Mouse (Mus musculus): ENCODE results near the gene Samd14. TPM values are rescaled to one million over a fixed set of nuclear protein-coding genes. Genes with fewer than 3 reads are reported as not detected.
A peak's percentile ranks its signal among the peaks of the same experiment; 100 is the strongest.

Samd14 gene
- polyA plus RNA-seq, 1 experiment: 0.75 TPM

- TF ChIP-seq CTCF (IDR thresholded peaks at IDR 0.05; ENCODE audit: control insufficient read depth, insufficient read depth, insufficient replicate concordance, low read depth, low read length) (no peak), POLR2A (IDR thresholded peaks at IDR 0.05; ENCODE audit: control insufficient read depth, low read depth, low read length) (no peak)
- H3K27ac ChIP-seq (ENCODE audit: control insufficient read depth, insufficient read depth, low read depth, low read length): no peak overlapping the region
- H3K4me1 ChIP-seq (ENCODE audit: control insufficient read depth, insufficient read depth, low read length): peaks cover 7% of the 10 kb centered on the region
- no peaks in the 10 kb centered on the region for H3K27me3 ChIP-seq (ENCODE audit: control insufficient read depth, insufficient read depth, low read length)
- no peak overlapping the region for H3K4me3 ChIP-seq (ENCODE audit: control insufficient read depth, low read depth, low read length)
- no peaks in the 10 kb centered on the region for H3K36me3 ChIP-seq (ENCODE audit: control insufficient read depth, insufficient read depth, low read length)
These were observed 60.7 kb downstream of the Samd14 start for GRCm38 (mm10) chr11:95070140-95071107.

DNA sequence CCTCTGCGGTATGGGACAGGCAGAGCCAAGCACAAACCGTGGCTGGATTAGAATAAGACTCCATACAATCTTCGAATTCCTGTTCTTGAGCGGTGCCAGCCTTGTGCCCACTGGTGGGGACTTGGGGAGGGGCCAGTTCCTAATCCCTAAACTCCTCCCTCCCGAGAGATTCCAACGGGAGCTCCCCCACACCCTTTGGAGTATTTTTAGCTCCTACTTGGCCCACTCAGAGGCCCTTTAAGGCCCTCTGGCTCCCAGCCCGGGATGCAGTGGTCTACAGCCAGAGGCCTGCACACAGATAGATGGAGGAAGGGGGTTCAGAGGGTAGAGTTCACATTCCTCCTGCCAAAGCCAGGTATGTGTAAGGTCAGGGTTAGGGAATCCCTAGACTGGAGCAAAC is 61.6 kb downstream of the Samd14 start:
- no peak overlapping the region for H3K27ac ChIP-seq (ENCODE audit: control insufficient read depth, insufficient read depth, low read depth, low read length)
- H3K36me3 ChIP-seq (ENCODE audit: control insufficient read depth, insufficient read depth, low read length): no peaks in the 10 kb centered on the region
- H3K4me1 ChIP-seq (ENCODE audit: control insufficient read depth, insufficient read depth, low read length): peaks cover 11% of the 10 kb centered on the region
- H3K4me3 ChIP-seq (ENCODE audit: control insufficient read depth, low read depth, low read length): no peak overlapping the region
- H3K27me3 ChIP-seq (ENCODE audit: control insufficient read depth, insufficient read depth, low read length): no peaks in the 10 kb centered on the region
- TF ChIP-seq POLR2A (IDR thresholded peaks at IDR 0.05; ENCODE audit: control insufficient read depth, low read depth, low read length) (no peak), CTCF (IDR thresholded peaks at IDR 0.05; ENCODE audit: control insufficient read depth, insufficient read depth, insufficient replicate concordance, low read depth, low read length) (no peak)

DNA sequence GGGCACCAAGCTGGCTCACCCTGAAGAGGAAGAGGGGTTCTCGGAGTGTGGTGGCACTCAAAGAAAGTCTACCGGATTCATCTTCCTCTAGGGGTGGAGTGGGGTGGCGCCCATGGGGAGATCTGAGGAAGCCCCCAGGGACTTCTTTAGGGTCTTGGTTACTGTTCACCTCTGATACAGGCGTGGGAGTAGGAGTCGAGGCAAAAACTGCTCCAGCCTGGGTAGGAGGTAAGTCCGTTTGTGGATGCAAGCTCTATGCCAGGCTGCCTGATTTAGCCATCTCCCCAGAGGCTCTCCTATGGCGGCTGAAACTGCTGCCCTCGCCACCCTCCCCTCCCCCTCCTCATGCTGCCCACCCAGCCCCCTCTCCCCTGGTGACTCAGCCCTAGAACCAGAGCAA is 62.5 kb downstream of the Samd14 start:
- no peak overlapping the region for H3K4me3 ChIP-seq (ENCODE audit: control insufficient read depth, low read depth, low read length)
- H3K27ac ChIP-seq (ENCODE audit: control insufficient read depth, insufficient read depth, low read depth, low read length): no peak overlapping the region
- TF ChIP-seq CTCF (IDR thresholded peaks at IDR 0.05; ENCODE audit: control insufficient read depth, insufficient read depth, insufficient replicate concordance, low read depth, low read length) (no peak), POLR2A (IDR thresholded peaks at IDR 0.05; ENCODE audit: control insufficient read depth, low read depth, low read length) (no peak)
- no peaks in the 10 kb centered on the region for H3K36me3 ChIP-seq (ENCODE audit: control insufficient read depth, insufficient read depth, low read length)
- peaks cover 18% of the 10 kb centered on the region for H3K4me1 ChIP-seq (ENCODE audit: control insufficient read depth, insufficient read depth, low read length)
- H3K27me3 ChIP-seq (ENCODE audit: control insufficient read depth, insufficient read depth, low read length): peaks cover 3% of the 10 kb centered on the region; the same call in 1 of the 2 replicates

GRCm38 (mm10) chr11:95072804-95073203 is 63.1 kb downstream of the Samd14 start:
- no peaks in the 10 kb centered on the region for H3K36me3 ChIP-seq (ENCODE audit: control insufficient read depth, insufficient read depth, low read length)
- no peak for TF ChIP-seq POLR2A (IDR thresholded peaks at IDR 0.05; ENCODE audit: control insufficient read depth, low read depth, low read length)
- TF ChIP-seq CTCF (IDR thresholded peaks at IDR 0.05; ENCODE audit: control insufficient read depth, insufficient read depth, insufficient replicate concordance, low read depth, low read length): no peak
- H3K27ac ChIP-seq (ENCODE audit: control insufficient read depth, insufficient read depth, low read depth, low read length): no peak overlapping the region
- peaks cover 4% of the 10 kb centered on the region; the same call in 1 of the 2 replicates for H3K27me3 ChIP-seq (ENCODE audit: control insufficient read depth, insufficient read depth, low read length)
- peaks cover 20% of the 10 kb centered on the region for H3K4me1 ChIP-seq (ENCODE audit: control insufficient read depth, insufficient read depth, low read length)
- no peak overlapping the region for H3K4me3 ChIP-seq (ENCODE audit: control insufficient read depth, low read depth, low read length)

DNA sequence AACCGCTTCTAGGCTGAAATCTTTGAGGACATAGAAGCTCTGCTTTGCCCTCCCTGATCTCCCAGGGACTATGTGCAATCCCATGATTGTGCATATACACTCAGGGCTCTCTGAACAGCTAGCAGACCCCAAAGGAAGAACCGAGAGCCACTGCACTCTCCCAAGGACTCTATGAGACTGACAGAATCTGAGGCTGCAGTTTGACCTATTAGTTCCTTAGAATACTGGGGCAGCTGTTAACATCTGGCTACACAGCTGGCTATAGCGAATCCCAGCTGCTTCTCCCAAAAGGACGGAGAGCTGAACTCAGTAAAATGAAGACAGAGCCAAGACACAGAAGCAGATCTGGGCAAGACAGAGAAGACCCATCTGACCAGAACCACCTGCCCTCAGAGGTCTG is 64.2 kb downstream of the Samd14 start:
- peaks cover 20% of the 10 kb centered on the region for H3K4me1 ChIP-seq (ENCODE audit: control insufficient read depth, insufficient read depth, low read length)
- peaks cover 4% of the 10 kb centered on the region; the same call in 1 of the 2 replicates for H3K27me3 ChIP-seq (ENCODE audit: control insufficient read depth, insufficient read depth, low read length)
- TF ChIP-seq POLR2A (IDR thresholded peaks at IDR 0.05; ENCODE audit: control insufficient read depth, low read depth, low read length) (no peak), CTCF (IDR thresholded peaks at IDR 0.05; ENCODE audit: control insufficient read depth, insufficient read depth, insufficient replicate concordance, low read depth, low read length) (no peak)

DNA sequence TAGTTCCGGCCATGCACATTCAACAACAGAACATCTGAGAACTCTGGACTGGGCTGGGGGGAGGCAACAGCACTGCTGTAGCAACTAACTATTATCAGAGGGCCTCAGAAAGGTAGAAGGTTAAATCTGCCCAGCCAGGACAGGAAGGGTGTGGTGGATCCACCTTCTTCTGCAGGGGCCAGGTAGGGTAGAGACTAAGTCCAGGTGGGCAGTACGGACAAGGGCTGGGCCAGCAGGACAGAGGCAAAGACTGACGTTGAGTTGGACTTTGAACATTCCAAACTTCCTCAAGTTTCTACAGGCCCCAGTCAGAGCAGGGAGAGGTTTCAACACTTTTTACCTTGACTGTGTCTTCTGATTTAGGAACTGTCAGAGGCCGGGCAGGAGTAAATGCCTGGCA is 65.0 kb downstream of the Samd14 start:
- Histone ChIP-seq H3K36me3 (ENCODE audit: control insufficient read depth, insufficient read depth, low read length) (no peaks in the 10 kb centered on the region), H3K4me3 (ENCODE audit: control insufficient read depth, low read depth, low read length) (no peak overlapping the region), H3K27me3 (ENCODE audit: control insufficient read depth, insufficient read depth, low read length) (peaks cover 4% of the 10 kb centered on the region; the same call in 1 of the 2 replicates), H3K27ac (ENCODE audit: control insufficient read depth, insufficient read depth, low read depth, low read length) (no peak overlapping the region), H3K4me1 (ENCODE audit: control insufficient read depth, insufficient read depth, low read length) (peaks cover 20% of the 10 kb centered on the region)
- no peak for TF ChIP-seq POLR2A (IDR thresholded peaks at IDR 0.05; ENCODE audit: control insufficient read depth, low read depth, low read length)
- TF ChIP-seq CTCF (IDR thresholded peaks at IDR 0.05; ENCODE audit: control insufficient read depth, insufficient read depth, insufficient replicate concordance, low read depth, low read length): no peak

More for the DNA sequence above, 64.2 kb downstream of the Samd14 start:
- Histone ChIP-seq H3K36me3 (ENCODE audit: control insufficient read depth, insufficient read depth, low read length) (no peaks in the 10 kb centered on the region), H3K4me3 (ENCODE audit: control insufficient read depth, low read depth, low read length) (no peak overlapping the region), H3K27ac (ENCODE audit: control insufficient read depth, insufficient read depth, low read depth, low read length) (no peak overlapping the region)

DNA sequence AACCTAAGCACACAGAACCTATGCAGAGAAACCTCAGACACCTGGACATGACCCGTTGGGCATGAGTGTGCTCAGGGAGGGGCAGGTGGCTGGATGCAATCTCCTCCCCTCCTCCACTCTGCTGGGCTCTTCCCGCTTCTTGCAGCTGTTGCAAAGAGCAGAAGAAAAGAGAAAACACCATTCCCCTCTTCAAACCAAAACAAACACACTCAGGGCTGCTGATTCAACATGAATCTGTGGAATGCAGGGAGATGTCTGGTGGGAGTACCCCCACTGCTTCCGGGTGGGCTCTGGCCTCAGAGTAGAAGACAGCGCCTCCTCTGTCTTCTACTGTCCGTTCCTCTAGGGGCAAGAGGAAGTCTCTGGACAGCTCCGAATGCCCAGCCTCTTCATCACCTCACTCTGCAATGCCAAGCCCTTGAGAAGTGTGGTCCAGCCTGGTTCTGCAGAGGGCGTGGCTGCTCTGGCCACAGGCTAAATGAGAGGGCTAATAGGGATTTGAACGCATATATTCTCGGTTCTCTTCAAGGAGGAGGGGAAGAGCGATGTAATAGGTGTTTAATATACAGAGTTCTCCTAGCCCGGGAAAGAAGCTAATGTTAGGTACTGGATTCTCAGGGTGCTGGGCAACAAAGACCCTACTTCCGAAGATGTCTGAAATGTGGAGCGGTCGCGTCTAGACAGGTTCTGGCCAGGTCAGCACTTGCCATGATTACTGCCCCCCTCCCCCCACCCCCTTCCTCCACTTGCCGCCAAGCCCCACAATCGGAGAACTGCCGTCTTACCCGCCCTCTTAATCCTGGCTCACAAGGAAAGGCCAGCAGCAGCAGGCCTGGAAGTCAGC is 65.7 kb downstream of the Samd14 start:
- peaks cover 4% of the 10 kb centered on the region; the same call in 1 of the 2 replicates for H3K27me3 ChIP-seq (ENCODE audit: control insufficient read depth, insufficient read depth, low read length)
- peak overlapping the region; percentile 80 for H3K4me3 ChIP-seq (ENCODE audit: control insufficient read depth, low read depth, low read length)
- peaks cover 21% of the 10 kb centered on the region for H3K4me1 ChIP-seq (ENCODE audit: control insufficient read depth, insufficient read depth, low read length)
- no peak for TF ChIP-seq POLR2A (IDR thresholded peaks at IDR 0.05; ENCODE audit: control insufficient read depth, low read depth, low read length)
- TF ChIP-seq CTCF (IDR thresholded peaks at IDR 0.05; ENCODE audit: control insufficient read depth, insufficient read depth, insufficient replicate concordance, low read depth, low read length): no peak
- H3K27ac ChIP-seq (ENCODE audit: control insufficient read depth, insufficient read depth, low read depth, low read length): no peak overlapping the region
- no peaks in the 10 kb centered on the region for H3K36me3 ChIP-seq (ENCODE audit: control insufficient read depth, insufficient read depth, low read length)

Other genes with a start within 250 kb of the Samd14 start
- not detected in 2 replicates for gene Tmem92, start 227.2 kb upstream of the Samd14 start, polyA plus RNA-seq (2012; rRNA removed)
- gene Col1a1, start 73.7 kb upstream of the Samd14 start, polyA plus RNA-seq (2012; rRNA removed): 14.3 and 18.0 TPM in 2 replicates
- gene Hils1, start 42.3 kb upstream of the Samd14 start, polyA plus RNA-seq (2012; rRNA removed): 1,028 and 1,102 TPM in 2 replicates
- gene Sgca, start 33.6 kb upstream of the Samd14 start, polyA plus RNA-seq (2012; rRNA removed): 27.5 and 33.7 TPM in 2 replicates
- gene Ppp1r9b, start 18.8 kb upstream of the Samd14 start, polyA plus RNA-seq (2012; rRNA removed): 14.6 and 15.0 TPM in 2 replicates
- gene Pdk2, start 31.5 kb downstream of the Samd14 start, polyA plus RNA-seq (2012; rRNA removed): 220 and 229 TPM in 2 replicates
- 1.5 and 2.2 TPM in 2 replicates for gene Itga3, start 66.9 kb downstream of the Samd14 start, polyA plus RNA-seq (2012; rRNA removed)
- gene Dlx3, start 110.2 kb downstream of the Samd14 start, polyA plus RNA-seq (2012; rRNA removed): 0.04 TPM in 2 replicates
- 1.4 and 2.1 TPM in 2 replicates for gene Dlx4, start 136.4 kb downstream of the Samd14 start, polyA plus RNA-seq (2012; rRNA removed)